ENCODE assay signal across 8 mouse cellular contexts in the genomic region with DNA sequence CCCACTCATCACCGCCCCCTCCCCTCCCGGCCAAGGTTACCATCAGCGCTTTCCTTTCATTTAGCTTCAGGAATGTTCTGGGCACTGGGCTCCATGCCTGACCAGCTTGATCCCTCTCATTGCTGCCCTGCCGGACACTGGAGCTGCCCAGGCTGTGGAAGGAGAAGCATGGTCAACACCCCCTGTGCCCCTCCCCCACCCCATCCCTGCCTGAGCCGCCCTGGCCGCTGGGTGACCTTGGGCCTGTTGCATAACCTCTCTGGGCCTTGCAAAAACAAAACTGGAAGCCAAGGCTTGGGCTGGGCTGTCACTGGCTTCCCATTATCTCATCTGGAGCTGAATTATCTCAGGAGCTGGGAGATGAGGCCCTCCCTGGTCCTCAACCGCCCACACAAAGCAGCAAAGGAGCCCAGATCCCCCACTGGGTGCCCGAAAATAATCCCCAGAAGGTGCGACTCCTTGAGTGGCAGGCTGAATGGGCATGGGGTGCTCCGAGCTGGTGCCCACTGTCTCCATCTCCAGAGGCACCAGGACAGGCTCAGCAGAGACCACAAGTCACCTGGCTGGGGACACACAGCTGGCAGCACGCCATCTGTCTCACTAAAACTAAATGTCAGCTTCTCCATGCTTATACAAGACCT. TPM values are rescaled to one million over a fixed set of nuclear protein-coding genes. Genes with fewer than 3 reads are reported as not detected.
DNase-seq lines count a peak whose midpoint lies in the region; ATAC-seq and TF ChIP-seq lines count a peak whose summit lies in the region.

No protein-coding gene starts in this region.

- H3K4me2 ChIP-seq in forebrain, embryonic 12.5 days = peak overlapping the region; percentile 28

- in situ Hi-C loops in Patski (cut with MboI; ENCODE audit: low pct_unique_long_range_greater_than_20kb) = no loop called here

- CTCF ChIA-PET in Patski (lab: Charles Lee) = interaction anchor here (1.2 to 3.5 kb wide), 7 partner anchors 10 to 157 kb away, joined by 3 to 17 read pairs (median 7); partner anchors contain the start of genes Palm and Wdr18

- peak overlapping the region; percentile 25 for H3K9ac ChIP-seq in forebrain, embryonic 12.5 days

- H3K27ac ChIP-seq in forebrain, embryonic 12.5 days = peak overlapping the region; percentile 93
- peak overlapping the region; percentile 91 for H3K27ac ChIP-seq in midbrain, embryonic 10.5 days (replicated peaks)

- H3K79me2 ChIP-seq in C2C12 (ENCODE audit: control insufficient read depth, insufficient read depth) = peaks cover 24% of the 10 kb centered on the region

- peaks cover 2% of the 10 kb centered on the region for H3K79me3 ChIP-seq in C2C12 (ENCODE audit: low read depth)

- TF ChIP-seq CTCF in C2C12 (IDR thresholded peaks at IDR 0.05; ENCODE audit: control insufficient read depth, insufficient read depth, insufficient read length) (no peak), Patski (IDR thresholded peaks at IDR 0.05) (no peak)

- peak; percentile 83 for ATAC-seq in Patski
- no peak for ATAC-seq in forebrain, embryonic 12.5 days (ENCODE audit: low FRiP score)

- H3K36me3 ChIP-seq in C2C12 (ENCODE audit: control insufficient read depth, insufficient read depth) = no peaks in the 10 kb centered on the region
- peaks cover 21% of the 10 kb centered on the region; the same call in 1 of the 2 replicates for H3K36me3 ChIP-seq in forebrain, embryonic 12.5 days (replicated peaks)
- peaks cover 30% of the 10 kb centered on the region for H3K36me3 ChIP-seq in midbrain, embryonic 10.5 days

- H3K9me3 ChIP-seq in forebrain, embryonic 12.5 days = no peaks in the 10 kb centered on the region
- no peaks in the 10 kb centered on the region for H3K9me3 ChIP-seq in midbrain, embryonic 10.5 days (replicated peaks)

- peaks cover 75% of the 10 kb centered on the region for H3K4me1 ChIP-seq in forebrain, embryonic 12.5 days
- H3K4me1 ChIP-seq in midbrain, embryonic 10.5 days = peaks cover 77% of the 10 kb centered on the region

- POLR2A ChIA-PET in Patski (lab: Charles Lee) = interaction anchor here (0.5 to 1.5 kb wide), 6 partner anchors 8 to 98 kb away, joined by 3 to 7 read pairs (median 4); partner anchors contain the start of gene Bsg

- WGBS in forebrain, embryonic 12.5 days = 33% methylated on average over 11 of the region's 11 CpGs
- WGBS in midbrain, embryonic 10.5 days = 32% methylated on average over 11 of the region's 11 CpGs

- H3K4me3 ChIP-seq in C2C12 (ENCODE audit: insufficient read depth, poor library complexity, severe bottlenecking) = no peak overlapping the region
- no peak overlapping the region for H3K4me3 ChIP-seq in forebrain, embryonic 12.5 days (replicated peaks)
- H3K4me3 ChIP-seq in midbrain, embryonic 10.5 days = peak overlapping the region; percentile 30

- no peaks in the 10 kb centered on the region for H3K27me3 ChIP-seq in C2C12 (ENCODE audit: control insufficient read depth, insufficient read depth, insufficient read length)
- no peaks in the 10 kb centered on the region for H3K27me3 ChIP-seq in Patski
- H3K27me3 ChIP-seq in forebrain, embryonic 12.5 days = no peaks in the 10 kb centered on the region
- H3K27me3 ChIP-seq in midbrain, embryonic 10.5 days (ENCODE audit: low read depth, poor library complexity, severe bottlenecking) = no peaks in the 10 kb centered on the region

- H3ac ChIP-seq in C2C12 (ENCODE audit: control insufficient read depth, insufficient read length, low read depth) = no peak overlapping the region

- DNase-seq in Patski (ENCODE audit: low read depth, low spot score) = no peak
- peak; percentile 68 to 70 for DNase-seq in heart, postnatal 36 days
- peak; percentile 53 to 83 for DNase-seq in left cerebral cortex, postnatal 25 days (ENCODE audit: low spot score in 2 of 2)
- peak; percentile 46 for DNase-seq in midbrain, embryonic 10.5 days (ENCODE audit: low spot score)
- peak; percentile 90 for DNase-seq in yolk sac, embryonic 10.5 days (ENCODE audit: low spot score)
- no peak for DNase-seq in thymus, adult 18-20 months

- intact Hi-C loops in heart, postnatal 36 days (cut with DNase I) = no loop called here
- intact Hi-C loops in left cerebral cortex, postnatal 25 days (cut with DNase I) = no loop called here

TF ChIP-seq in C2C12, 6 proteins besides CTCF, POLR2A, EP300 and RAD21:
- TF ChIP-seq MYOG (IDR thresholded peaks at IDR 0.05; ENCODE audit: control insufficient read depth, extremely low read depth, insufficient read length) = no peak
- TF ChIP-seq CEBPB (IDR thresholded peaks at IDR 0.05; ENCODE audit: low read depth) = peak; percentile 48

RNA-seq across cellular contexts. Expression of gene Palm, which starts 9.1 kb away (rescaled TPM):
- 39.9 TPM for polyA plus RNA-seq in C2C12 (2012; fragmentation: generic; extraction: Trizol)
- 141 TPM for polyA plus RNA-seq in Patski (2021)
- 184 and 194 TPM in 2 replicates for polyA plus RNA-seq in forebrain, embryonic 12.5 days (2016; fragmentation: Nextera tagmentation; extraction: Ambion mirVana)
- 10 to 100 TPM; 56.0 to 87.0 TPM for total RNA-seq in heart, postnatal 36 days (2021)
- 100 to 1,000 TPM; 318 to 348 TPM for total RNA-seq in left cerebral cortex, postnatal 25 days (2021)
- 130 and 153 TPM in 2 replicates for polyA plus RNA-seq in midbrain, embryonic 10.5 days (2016; fragmentation: Nextera tagmentation; extraction: Ambion mirVana)

RNA-seq across cellular contexts. Expression of gene Prss57, which starts 11.7 kb away (rescaled TPM):
- polyA plus RNA-seq in C2C12 (2012; fragmentation: generic; extraction: Trizol) = not detected
- polyA plus RNA-seq in Patski (2021) = not detected
- polyA plus RNA-seq in forebrain, embryonic 12.5 days (2016; fragmentation: Nextera tagmentation; extraction: Ambion mirVana) = 0.09 TPM in 1 of 2 replicates, not detected in the other
- total RNA-seq in heart, postnatal 36 days (2021) = not detected
- 1 to 10 TPM in 1 of 2 experiments, under 1 TPM in 1; 0.62 to 1.1 TPM for total RNA-seq in left cerebral cortex, postnatal 25 days (2021)
- 0.05 TPM in 1 of 2 replicates, not detected in the other for polyA plus RNA-seq in midbrain, embryonic 10.5 days (2016; fragmentation: Nextera tagmentation; extraction: Ambion mirVana)

RNA-seq across cellular contexts. Expression of gene Misp, which starts 18.3 kb away (rescaled TPM):
- polyA plus RNA-seq in C2C12 (2012; fragmentation: generic; extraction: Trizol) (not detected), Patski (2021) (0.17 TPM)
- polyA plus RNA-seq in forebrain, embryonic 12.5 days (2016; fragmentation: Nextera tagmentation; extraction: Ambion mirVana) = 0.81 and 1.1 TPM in 2 replicates
- under 1 TPM in 1 of 2 experiments, not detected in 1; 0.62 TPM for total RNA-seq in heart, postnatal 36 days (2021)
- 1 to 10 TPM in 1 of 2 experiments, under 1 TPM in 1; 0.62 to 1.7 TPM for total RNA-seq in left cerebral cortex, postnatal 25 days (2021)
- 0.46 and 0.67 TPM in 2 replicates for polyA plus RNA-seq in midbrain, embryonic 10.5 days (2016; fragmentation: Nextera tagmentation; extraction: Ambion mirVana)

RNA-seq across cellular contexts. Expression of gene Fstl3, which starts 25.4 kb away (rescaled TPM):
- polyA plus RNA-seq in C2C12 (2012; fragmentation: generic; extraction: Trizol) (12.1 TPM), Patski (2021) (2.3 TPM)
- polyA plus RNA-seq in forebrain, embryonic 12.5 days (2016; fragmentation: Nextera tagmentation; extraction: Ambion mirVana) = 0.55 and 1.0 TPM in 2 replicates
- 1 to 10 TPM; 4.2 to 4.3 TPM for total RNA-seq in heart, postnatal 36 days (2021)
- total RNA-seq in left cerebral cortex, postnatal 25 days (2021) = 1 to 10 TPM; 2.2 to 2.4 TPM
- 1.1 and 1.8 TPM in 2 replicates for polyA plus RNA-seq in midbrain, embryonic 10.5 days (2016; fragmentation: Nextera tagmentation; extraction: Ambion mirVana)

RNA-seq across cellular contexts. Expression of gene Rnf126, which starts 35.7 kb away (rescaled TPM):
- polyA plus RNA-seq in C2C12 (2012; fragmentation: generic; extraction: Trizol) (116 TPM), Patski (2021) (58.5 TPM)
- 96.8 and 103 TPM in 2 replicates for polyA plus RNA-seq in forebrain, embryonic 12.5 days (2016; fragmentation: Nextera tagmentation; extraction: Ambion mirVana)
- 10 to 100 TPM; 23.6 to 24.6 TPM for total RNA-seq in heart, postnatal 36 days (2021)
- total RNA-seq in left cerebral cortex, postnatal 25 days (2021) = 10 to 100 TPM; 90.9 to 96.0 TPM
- polyA plus RNA-seq in midbrain, embryonic 10.5 days (2016; fragmentation: Nextera tagmentation; extraction: Ambion mirVana) = 109 and 118 TPM in 2 replicates

Comparison
In these comparisons a context has a peak if more than half of its experiments do, and no peak if none do; other contexts are left out.
1. DNase-seq: peak in heart, postnatal 36 days (2 of 2), left cerebral cortex, postnatal 25 days (2 of 2), midbrain, embryonic 10.5 days (single experiment) and yolk sac, embryonic 10.5 days (single experiment); none in Patski (single experiment) and thymus, adult 18-20 months (0 of 2).